Mouse (Mus musculus): Measurements from ENCODE around the gene Osgin1. TPM values are rescaled to one million over a fixed set of nuclear protein-coding genes. Genes with fewer than 3 reads are reported as not detected.
A peak's percentile ranks its signal among the peaks of the same experiment; 100 is the strongest.

Osgin1 gene
- polyA plus RNA-seq (2015; fragmentation: Nextera tagmentation; extraction: Ambion mirVana): 0.45 TPM in 2 replicates

DNA sequence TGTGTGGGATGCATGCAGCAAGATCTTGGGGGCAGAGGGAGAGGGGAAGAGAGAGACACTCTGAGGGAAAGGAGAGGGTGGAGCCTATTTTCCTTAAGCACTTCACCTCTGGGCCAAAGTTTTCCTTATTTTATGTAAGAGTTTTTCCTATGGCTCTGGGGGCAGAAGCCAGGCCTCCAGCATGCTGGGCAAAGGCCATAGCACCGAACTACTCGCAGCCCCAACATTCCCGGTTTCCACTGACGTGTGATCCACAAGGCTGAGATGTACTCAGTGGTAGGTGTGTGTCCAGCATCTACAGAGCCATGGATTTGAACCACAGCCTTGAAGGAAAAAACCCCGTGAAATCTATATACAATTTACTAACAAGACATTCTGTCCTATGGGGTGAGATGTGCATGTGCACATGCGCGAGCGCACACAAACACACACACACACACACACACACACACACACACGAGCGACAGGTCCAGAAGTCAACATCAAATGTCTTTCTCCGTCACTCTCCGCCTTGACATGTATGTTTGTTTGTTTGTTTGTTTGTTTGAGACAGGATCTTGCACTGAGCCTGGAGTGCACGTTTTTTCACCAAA, at the start of gene Osgin1:
TSS of gene Osgin1 (plus strand) at position 543 of the 593 bp plus-strand sequence.
- ATAC-seq: no peak
- 92% methylated on average over 13 of the region's 13 CpGs for WGBS
- Histone ChIP-seq H3K4me2 (ENCODE audit: low read length) (no peak within 1 kb of the TSS), H3K27ac (ENCODE audit: low read length) (no peak within 1 kb of the TSS), H3K4me3 (ENCODE audit: low read depth, low read length) (no peak within 1 kb of the TSS), H3K9ac (ENCODE audit: low read depth, low read length) (no peak within 1 kb of the TSS), H3K9me3 (replicated peaks; ENCODE audit: control insufficient read depth, low read length, poor library complexity, severe bottlenecking) (no peaks in the 10 kb centered on the region), H3K36me3 (ENCODE audit: control insufficient read depth, insufficient read depth, low read length) (no peaks in the 10 kb centered on the region), H3K4me1 (ENCODE audit: control insufficient read depth, insufficient read depth, low read length) (no peaks in the 10 kb centered on the region), H3K27me3 (ENCODE audit: control insufficient read depth, insufficient read depth, low read depth, low read length) (no peaks in the 10 kb centered on the region)

DNA sequence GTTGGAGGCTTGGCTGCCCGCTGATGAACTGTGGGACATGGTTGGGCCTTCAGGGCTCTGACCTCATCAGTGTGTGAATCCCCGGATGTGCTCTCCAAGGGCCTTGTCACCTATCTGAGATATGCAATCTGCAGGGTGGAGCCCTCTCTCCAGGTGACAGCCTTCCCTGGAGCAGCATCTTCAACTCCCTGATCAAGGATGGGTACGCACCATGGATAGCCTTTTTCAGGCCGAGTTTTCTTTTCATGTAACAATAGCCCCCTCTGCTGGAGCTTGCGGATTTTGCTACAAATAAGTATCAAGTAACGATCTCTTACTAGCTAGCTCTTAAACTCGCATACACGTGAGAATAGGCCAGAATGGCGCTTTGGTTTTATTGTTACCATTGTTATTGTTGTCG, 49.4 kb upstream of the Osgin1 start:
- no peak for ATAC-seq
- no peaks in the 10 kb centered on the region for H3K27me3 ChIP-seq (ENCODE audit: control insufficient read depth, insufficient read depth, low read depth, low read length)
- 23% methylated on average over 10 of the region's 10 CpGs for WGBS

DNA sequence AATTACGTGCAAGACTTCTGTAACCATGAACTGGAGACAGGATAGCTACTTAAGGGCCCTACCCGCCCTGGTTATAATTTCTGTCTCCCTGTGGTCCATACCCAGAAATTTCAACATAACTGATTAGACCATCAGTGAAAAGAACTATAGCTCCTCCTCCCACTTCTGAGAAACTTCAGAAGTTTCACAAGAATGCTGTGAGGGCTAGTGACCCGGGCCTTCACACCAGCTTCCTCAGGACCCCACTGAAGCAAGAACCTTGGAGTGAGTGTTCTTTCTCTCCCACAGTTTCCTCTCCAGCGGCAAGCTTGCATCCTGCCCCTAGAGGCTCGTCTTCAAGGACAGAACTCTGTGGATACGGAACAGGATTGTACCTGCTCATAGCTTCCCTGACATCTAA, 48.1 kb upstream of the Osgin1 start:
- no peak for ATAC-seq
- 80% methylated on average over 6 of the region's 6 CpGs for WGBS
- Histone ChIP-seq H3K9me3 (replicated peaks; ENCODE audit: control insufficient read depth, low read length, poor library complexity, severe bottlenecking) (no peaks in the 10 kb centered on the region), H3K27me3 (ENCODE audit: control insufficient read depth, insufficient read depth, low read depth, low read length) (no peaks in the 10 kb centered on the region), H3K27ac (ENCODE audit: low read length) (no peak overlapping the region), H3K4me1 (ENCODE audit: control insufficient read depth, insufficient read depth, low read length) (no peaks in the 10 kb centered on the region), H3K4me2 (ENCODE audit: low read length) (no peak overlapping the region), H3K36me3 (ENCODE audit: control insufficient read depth, insufficient read depth, low read length) (no peaks in the 10 kb centered on the region), H3K9ac (ENCODE audit: low read depth, low read length) (no peak overlapping the region), H3K4me3 (ENCODE audit: low read depth, low read length) (no peak overlapping the region)

More for the DNA sequence above, 49.4 kb upstream of the Osgin1 start:
- H3K4me3 ChIP-seq (ENCODE audit: low read depth, low read length): no peak overlapping the region
- H3K4me2 ChIP-seq (ENCODE audit: low read length): no peak overlapping the region
- no peaks in the 10 kb centered on the region for H3K36me3 ChIP-seq (ENCODE audit: control insufficient read depth, insufficient read depth, low read length)
- no peak overlapping the region for H3K27ac ChIP-seq (ENCODE audit: low read length)
- no peaks in the 10 kb centered on the region for H3K9me3 ChIP-seq (replicated peaks; ENCODE audit: control insufficient read depth, low read length, poor library complexity, severe bottlenecking)
- H3K9ac ChIP-seq (ENCODE audit: low read depth, low read length): no peak overlapping the region
- H3K4me1 ChIP-seq (ENCODE audit: control insufficient read depth, insufficient read depth, low read length): no peaks in the 10 kb centered on the region

DNA sequence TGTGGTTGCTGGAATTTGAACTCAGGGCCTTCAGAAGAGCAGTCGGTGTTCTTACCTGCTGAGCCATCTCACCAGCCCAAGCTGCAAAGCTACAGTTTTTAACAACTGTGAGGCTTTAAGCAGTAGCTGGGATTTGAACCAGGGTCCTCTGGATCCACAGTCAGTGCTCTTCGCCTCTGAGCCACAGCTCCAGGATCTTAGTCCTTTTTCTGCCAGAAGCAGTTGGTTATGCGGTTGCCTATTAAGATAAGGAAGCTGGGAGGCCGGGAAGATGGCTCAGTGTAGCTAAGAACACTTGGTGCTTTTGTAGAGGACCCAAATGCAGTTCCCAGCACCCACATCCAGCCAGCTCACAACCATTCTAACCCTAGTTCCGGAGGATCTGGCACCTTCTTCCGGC, 46.9 kb upstream of the Osgin1 start:
- no peak overlapping the region for H3K27ac ChIP-seq (ENCODE audit: low read length)
- H3K4me2 ChIP-seq (ENCODE audit: low read length): no peak overlapping the region
- H3K36me3 ChIP-seq (ENCODE audit: control insufficient read depth, insufficient read depth, low read length): no peaks in the 10 kb centered on the region
- no peaks in the 10 kb centered on the region for H3K9me3 ChIP-seq (replicated peaks; ENCODE audit: control insufficient read depth, low read length, poor library complexity, severe bottlenecking)
- no peak overlapping the region for H3K9ac ChIP-seq (ENCODE audit: low read depth, low read length)
- no peaks in the 10 kb centered on the region for H3K4me1 ChIP-seq (ENCODE audit: control insufficient read depth, insufficient read depth, low read length)
- no peak for ATAC-seq
- 80% methylated on average over 6 of the region's 6 CpGs for WGBS
- H3K4me3 ChIP-seq (ENCODE audit: low read depth, low read length): no peak overlapping the region
- H3K27me3 ChIP-seq (ENCODE audit: control insufficient read depth, insufficient read depth, low read depth, low read length): no peaks in the 10 kb centered on the region

DNA sequence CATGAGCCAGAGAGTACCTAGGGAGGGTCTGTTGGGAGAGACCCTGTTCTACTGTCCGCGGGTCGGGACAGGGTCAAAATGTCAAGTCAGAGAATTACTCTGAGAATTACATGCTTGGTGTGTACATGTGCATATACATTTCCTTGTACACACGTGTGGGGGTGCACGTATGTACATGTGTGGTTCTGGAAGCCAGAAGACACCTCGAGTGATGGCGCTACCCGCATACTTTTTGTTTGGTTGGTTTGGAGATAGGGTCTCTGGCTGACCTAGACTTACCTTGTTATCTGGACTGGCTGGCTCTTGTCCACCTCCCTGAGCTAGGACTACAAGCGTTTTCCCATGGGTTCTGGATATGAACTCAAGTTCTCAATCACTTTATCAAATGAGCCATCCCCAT, 39.8 kb upstream of the Osgin1 start:
- 76% methylated on average over 9 of the region's 9 CpGs for WGBS
- H3K9ac ChIP-seq (ENCODE audit: low read depth, low read length): peak overlapping the region; percentile 96
- peak overlapping the region; percentile 86 for H3K4me3 ChIP-seq (ENCODE audit: low read depth, low read length)
- peak overlapping the region; percentile 93 for H3K4me2 ChIP-seq (ENCODE audit: low read length)
- H3K27ac ChIP-seq (ENCODE audit: low read length): peak overlapping the region; percentile 90
- H3K36me3 ChIP-seq (ENCODE audit: control insufficient read depth, insufficient read depth, low read length): no peaks in the 10 kb centered on the region; the same call in 1 of the 2 replicates
- peaks cover 11% of the 10 kb centered on the region for H3K4me1 ChIP-seq (ENCODE audit: control insufficient read depth, insufficient read depth, low read length)
- H3K27me3 ChIP-seq (ENCODE audit: control insufficient read depth, insufficient read depth, low read depth, low read length): no peaks in the 10 kb centered on the region
- H3K9me3 ChIP-seq (replicated peaks; ENCODE audit: control insufficient read depth, low read length, poor library complexity, severe bottlenecking): no peaks in the 10 kb centered on the region
- ATAC-seq: peak; percentile 21; the same call in 1 of the 2 replicates

DNA sequence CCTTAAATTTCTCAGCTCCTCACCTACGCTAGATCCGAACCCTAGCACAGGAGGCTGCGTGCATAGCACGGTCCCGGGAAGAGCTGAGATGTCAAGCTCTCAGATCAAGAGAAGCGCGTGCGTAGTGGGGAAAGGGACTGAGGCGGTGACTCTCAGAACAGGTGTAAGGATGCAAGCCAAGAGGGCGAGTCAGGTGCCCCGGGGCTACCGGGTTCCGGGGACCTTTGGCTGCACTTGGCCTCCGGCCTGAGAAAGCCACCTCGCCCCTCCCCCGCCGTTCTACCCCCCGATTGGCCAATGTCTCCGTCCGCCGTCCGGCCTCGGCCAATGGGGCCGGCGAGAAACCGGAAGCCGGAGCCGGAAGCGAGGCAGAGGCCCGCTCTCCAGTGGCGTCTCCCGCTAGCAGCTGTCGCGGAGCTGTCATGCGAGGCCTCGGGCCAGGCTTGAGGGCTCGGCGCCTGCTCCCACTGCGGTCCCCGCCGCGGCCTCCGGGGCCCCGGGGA, 39.3 kb upstream of the Osgin1 start, which contains the start of gene Mlycd:
TSS of gene Mlycd (plus strand) at position 355 of the 503 bp plus-strand sequence.
- WGBS: 2% methylated on average over 44 of the region's 44 CpGs
- Histone ChIP-seq H3K4me3 (ENCODE audit: low read depth, low read length) (peak within 1 kb of the TSS; percentile 86), H3K27me3 (ENCODE audit: control insufficient read depth, insufficient read depth, low read depth, low read length) (no peaks in the 10 kb centered on the region), H3K9me3 (replicated peaks; ENCODE audit: control insufficient read depth, low read length, poor library complexity, severe bottlenecking) (no peaks in the 10 kb centered on the region), H3K27ac (ENCODE audit: low read length) (peak within 1 kb of the TSS; percentile 90), H3K36me3 (ENCODE audit: control insufficient read depth, insufficient read depth, low read length) (no peaks in the 10 kb centered on the region; the same call in 1 of the 2 replicates), H3K9ac (ENCODE audit: low read depth, low read length) (peak within 1 kb of the TSS; percentile 96), H3K4me2 (ENCODE audit: low read length) (peak within 1 kb of the TSS; percentile 93), H3K4me1 (ENCODE audit: control insufficient read depth, insufficient read depth, low read length) (peaks cover 11% of the 10 kb centered on the region)
- peak; percentile 96 for ATAC-seq

DNA sequence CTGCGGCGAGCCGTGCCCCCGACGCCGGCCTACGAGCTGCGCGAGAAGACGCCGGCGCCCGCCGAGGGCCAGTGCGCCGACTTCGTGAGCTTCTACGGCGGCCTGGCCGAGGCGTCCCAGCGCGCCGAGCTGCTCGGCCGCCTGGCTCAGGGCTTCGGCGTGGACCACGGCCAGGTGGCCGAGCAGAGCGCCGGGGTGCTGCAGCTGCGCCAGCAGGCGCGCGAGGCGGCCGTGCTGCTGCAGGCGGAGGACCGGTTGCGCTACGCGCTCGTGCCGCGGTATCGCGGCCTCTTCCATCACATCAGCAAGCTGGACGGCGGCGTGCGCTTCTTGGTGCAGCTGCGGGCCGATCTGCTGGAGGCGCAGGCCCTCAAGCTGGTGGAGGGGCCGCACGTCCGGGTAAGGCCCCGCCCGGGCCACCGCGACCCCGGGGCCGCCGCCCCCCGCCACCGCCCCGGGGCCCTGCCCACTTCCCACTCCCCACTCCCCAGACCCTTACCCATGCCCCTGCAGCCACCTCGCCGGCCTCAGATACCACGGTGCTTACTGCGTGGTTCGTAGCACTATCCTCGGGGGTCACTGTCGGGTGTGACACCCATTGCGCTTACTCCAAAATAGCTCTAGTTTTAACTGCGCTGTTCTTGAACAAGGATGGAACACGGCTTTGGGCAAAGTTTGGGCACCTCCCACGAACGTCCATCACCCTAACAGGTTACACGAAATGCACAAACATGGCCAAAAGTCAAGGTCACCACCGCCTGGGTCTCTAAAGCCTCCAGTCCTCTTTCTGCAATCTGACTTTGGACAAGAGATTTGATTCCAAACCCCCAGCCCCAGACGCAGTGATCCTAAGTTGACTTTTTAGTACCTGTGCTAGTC, 38.6 kb upstream of the Osgin1 start:
- 5% methylated on average over 77 of the region's 83 CpGs for WGBS
- H3K4me3 ChIP-seq (ENCODE audit: low read depth, low read length): peak overlapping the region; percentile 86
- peak overlapping the region; percentile 93 for H3K4me2 ChIP-seq (ENCODE audit: low read length)
- peak overlapping the region; percentile 96 for H3K9ac ChIP-seq (ENCODE audit: low read depth, low read length)
- H3K4me1 ChIP-seq (ENCODE audit: control insufficient read depth, insufficient read depth, low read length): peaks cover 11% of the 10 kb centered on the region
- H3K36me3 ChIP-seq (ENCODE audit: control insufficient read depth, insufficient read depth, low read length): no peaks in the 10 kb centered on the region; the same call in 1 of the 2 replicates
- H3K9me3 ChIP-seq (replicated peaks; ENCODE audit: control insufficient read depth, low read length, poor library complexity, severe bottlenecking): no peaks in the 10 kb centered on the region
- ATAC-seq: peak; percentile 70
- no peaks in the 10 kb centered on the region for H3K27me3 ChIP-seq (ENCODE audit: control insufficient read depth, insufficient read depth, low read depth, low read length)
- peak overlapping the region; percentile 90 for H3K27ac ChIP-seq (ENCODE audit: low read length)

DNA sequence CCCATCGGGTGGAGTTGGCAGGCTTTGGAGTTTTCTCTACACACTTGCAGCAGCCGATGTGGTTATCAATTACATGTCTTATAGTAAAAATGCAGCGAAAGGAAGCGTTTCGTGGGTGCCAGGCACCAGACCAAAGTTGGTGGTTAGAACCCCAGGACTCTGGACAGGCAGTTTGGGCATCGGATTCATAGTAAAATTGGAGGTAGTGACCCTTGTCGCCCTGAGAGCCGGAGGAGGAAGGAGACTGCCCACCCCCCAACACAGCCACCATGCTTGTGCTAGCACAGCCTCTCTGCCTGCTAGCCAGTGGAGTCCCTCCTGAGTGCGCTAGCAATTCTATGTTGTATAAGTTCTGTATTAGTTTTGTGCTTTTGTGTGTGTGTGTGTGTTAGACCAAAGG, 35.4 kb upstream of the Osgin1 start:
- WGBS: 82% methylated on average over 9 of the region's 9 CpGs
- H3K27me3 ChIP-seq (ENCODE audit: control insufficient read depth, insufficient read depth, low read depth, low read length): no peaks in the 10 kb centered on the region
- peaks cover 11% of the 10 kb centered on the region for H3K4me1 ChIP-seq (ENCODE audit: control insufficient read depth, insufficient read depth, low read length)
- no peak for ATAC-seq
- H3K4me2 ChIP-seq (ENCODE audit: low read length): no peak overlapping the region
- H3K4me3 ChIP-seq (ENCODE audit: low read depth, low read length): no peak overlapping the region
- H3K36me3 ChIP-seq (ENCODE audit: control insufficient read depth, insufficient read depth, low read length): peaks cover 2% of the 10 kb centered on the region; the same call in 1 of the 2 replicates
- H3K9me3 ChIP-seq (replicated peaks; ENCODE audit: control insufficient read depth, low read length, poor library complexity, severe bottlenecking): no peaks in the 10 kb centered on the region
- no peak overlapping the region for H3K27ac ChIP-seq (ENCODE audit: low read length)
- H3K9ac ChIP-seq (ENCODE audit: low read depth, low read length): no peak overlapping the region

DNA sequence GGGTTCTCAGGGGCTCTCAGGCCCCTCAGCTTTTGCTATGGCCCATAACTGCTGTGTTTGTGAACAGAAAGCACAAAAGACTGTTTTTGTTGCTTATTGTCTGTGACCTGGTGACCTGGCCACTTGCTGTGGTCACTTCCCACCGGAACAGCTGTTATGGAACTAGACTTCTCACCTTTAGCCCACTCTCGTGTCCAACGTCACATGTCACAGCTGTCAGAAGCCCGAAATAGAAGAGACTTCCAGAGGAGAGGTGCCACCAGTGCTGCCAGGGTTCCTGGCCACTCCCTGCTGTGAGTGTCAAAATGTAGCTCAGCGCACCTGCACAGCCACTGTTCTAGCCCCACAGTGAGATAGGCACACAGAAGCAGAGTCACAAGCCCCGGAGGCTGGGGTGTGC, 34.7 kb upstream of the Osgin1 start:
- no peak overlapping the region for H3K27ac ChIP-seq (ENCODE audit: low read length)
- peaks cover 9% of the 10 kb centered on the region for H3K4me1 ChIP-seq (ENCODE audit: control insufficient read depth, insufficient read depth, low read length)
- 78% methylated on average over 6 of the region's 6 CpGs for WGBS
- no peak overlapping the region for H3K4me3 ChIP-seq (ENCODE audit: low read depth, low read length)
- H3K9ac ChIP-seq (ENCODE audit: low read depth, low read length): no peak overlapping the region
- no peaks in the 10 kb centered on the region for H3K9me3 ChIP-seq (replicated peaks; ENCODE audit: control insufficient read depth, low read length, poor library complexity, severe bottlenecking)
- H3K27me3 ChIP-seq (ENCODE audit: control insufficient read depth, insufficient read depth, low read depth, low read length): no peaks in the 10 kb centered on the region
- peaks cover 2% of the 10 kb centered on the region; the same call in 1 of the 2 replicates for H3K36me3 ChIP-seq (ENCODE audit: control insufficient read depth, insufficient read depth, low read length)
- no peak for ATAC-seq
- H3K4me2 ChIP-seq (ENCODE audit: low read length): no peak overlapping the region

Data from midbrain, embryonic 16.5 days (tissue).